Mouse (Mus musculus) ES-Bruce4 (cell line): Measurements from ENCODE around the gene Dph7. TPM values are rescaled to one million over a fixed set of nuclear protein-coding genes. Genes with fewer than 3 reads are reported as not detected.

Experiments
- H3K27ac ChIP-seq: 2 replicates; pipeline ENCODE4 v1.5.1; 2012; ENCODE audit warnings: low read length, inconsistent platforms; ENCODE audit not compliant: insufficient read depth
- H3K27me3 ChIP-seq: 2 replicates; pipeline ENCODE4 v1.6.1; 2012; ENCODE audit warnings: mild to moderate bottlenecking, low read length, inconsistent platforms; ENCODE audit not compliant: control insufficient read depth, poor library complexity, insufficient read depth, severe bottlenecking
- H3K36me3 ChIP-seq: 2 replicates; pipeline ENCODE4 v1.6.1; 2012; ENCODE audit warnings: inconsistent platforms, mild to moderate bottlenecking, low read length, moderate library complexity; ENCODE audit not compliant: control insufficient read depth, poor library complexity, insufficient read depth, severe bottlenecking
- H3K4me1 ChIP-seq: one replicate; pipeline ENCODE4 v1.8.1; 2011; ENCODE audit warnings: low read length; ENCODE audit not compliant: control insufficient read depth, insufficient read depth
- H3K4me3 ChIP-seq: 2 replicates; pipeline ENCODE4 v1.5.1; 2011; ENCODE audit warnings: low read depth, mild to moderate bottlenecking, low read length
- H3K9ac ChIP-seq: 2 replicates; pipeline ENCODE4 v1.6.1; 2012; ENCODE audit warnings: low read depth, mild to moderate bottlenecking, inconsistent platforms; ENCODE audit not compliant: poor library complexity, severe bottlenecking
- H3K9me3 ChIP-seq: replicated peaks from 2 replicates; pipeline ENCODE4 v1.6.1; 2012; ENCODE audit warnings: mild to moderate bottlenecking, low read length, inconsistent platforms; ENCODE audit not compliant: control insufficient read depth, poor library complexity, insufficient read depth, severe bottlenecking
- CTCF ChIP-seq: IDR thresholded peaks from one replicate; pipeline ENCODE4 v1.8.1; 2011; ENCODE audit warnings: low read depth, low read length
- EP300 ChIP-seq: IDR thresholded peaks from 2 replicates; pipeline ENCODE4 v1.6.1; 2011; ENCODE audit warnings: low read depth, low read length; ENCODE audit not compliant: insufficient read depth
- POLR2A ChIP-seq: IDR thresholded peaks from one replicate; pipeline ENCODE4 v1.8.1; 2011; ENCODE audit warnings: low read length; ENCODE audit not compliant: insufficient read depth
- polyA plus RNA-seq: library from polyadenylated mRNA; stranded (reverse); fragments of >200 nt; gene quantifications from 2 replicates; pipeline ENCODE4 v1.2.4, GENCODE M21; 2011; ENCODE audit warnings: low read depth; ENCODE audit not compliant: missing spikeins, insufficient read depth, insufficient read length

The Dph7 gene
- polyA plus RNA-seq, 1 experiment, result 15.8 TPM

GRCm38 (mm10) chr2:24923561-24923960 is 38.6 kb upstream of the Dph7 start:
- H3K36me3 ChIP-seq, result no peaks in the 10 kb centered on the region
- H3K9me3 ChIP-seq, result no peaks in the 10 kb centered on the region
- no peaks in the 10 kb centered on the region for H3K27me3 ChIP-seq
- TF ChIP-seq EP300, result no peak
- TF ChIP-seq POLR2A, result no peak
- no peak for TF ChIP-seq CTCF
- H3K4me3 ChIP-seq, result no peak overlapping the region
- no peak overlapping the region for H3K9ac ChIP-seq
- H3K4me1 ChIP-seq, result peaks cover 4% of the 10 kb centered on the region
- H3K27ac ChIP-seq, result no peak overlapping the region

GRCm38 (mm10) chr2:24925284-24925683 is 36.9 kb upstream of the Dph7 start:
- no peaks in the 10 kb centered on the region for H3K36me3 ChIP-seq
- TF ChIP-seq POLR2A, result no peak
- TF ChIP-seq CTCF, result no peak
- TF ChIP-seq EP300, result no peak
- H3K27ac ChIP-seq, result no peak overlapping the region
- no peak overlapping the region for H3K4me3 ChIP-seq
- no peaks in the 10 kb centered on the region for H3K9me3 ChIP-seq
- peaks cover 4% of the 10 kb centered on the region for H3K4me1 ChIP-seq
- no peaks in the 10 kb centered on the region for H3K27me3 ChIP-seq
- no peak overlapping the region for H3K9ac ChIP-seq

- Histone ChIP-seq H3K4me1 (peaks cover 4% of the 10 kb centered on the region), H3K36me3 (no peaks in the 10 kb centered on the region), H3K27me3 (no peaks in the 10 kb centered on the region), H3K9ac (no peak overlapping the region), H3K27ac (no peak overlapping the region), H3K9me3 (no peaks in the 10 kb centered on the region), H3K4me3 (no peak overlapping the region)
- TF ChIP-seq CTCF, result no peak
- TF ChIP-seq POLR2A, result no peak
- no peak for TF ChIP-seq EP300
These were observed 35.7 kb upstream of the Dph7 start for GRCm38 (mm10) chr2:24926345-24926964.

GRCm38 (mm10) chr2:24926965-24927358 is 35.2 kb upstream of the Dph7 start:
- Histone ChIP-seq H3K9me3 (no peaks in the 10 kb centered on the region), H3K27me3 (no peaks in the 10 kb centered on the region), H3K36me3 (no peaks in the 10 kb centered on the region), H3K9ac (no peak overlapping the region), H3K27ac (no peak overlapping the region), H3K4me3 (no peak overlapping the region), H3K4me1 (peaks cover 4% of the 10 kb centered on the region)
- no peak for TF ChIP-seq CTCF
- no peak for TF ChIP-seq EP300
- no peak for TF ChIP-seq POLR2A

GRCm38 (mm10) chr2:24927810-24928479 is 34.3 kb upstream of the Dph7 start:
- H3K4me3 ChIP-seq, result no peak overlapping the region
- peak overlapping the region; percentile 51 for H3K27ac ChIP-seq
- H3K27me3 ChIP-seq, result no peaks in the 10 kb centered on the region
- no peaks in the 10 kb centered on the region for H3K36me3 ChIP-seq
- TF ChIP-seq CTCF, result no peak
- TF ChIP-seq POLR2A, result no peak
- peak; percentile 69 for TF ChIP-seq EP300
- no peak overlapping the region for H3K9ac ChIP-seq
- no peaks in the 10 kb centered on the region for H3K9me3 ChIP-seq
- H3K4me1 ChIP-seq, result peaks cover 4% of the 10 kb centered on the region

- Histone ChIP-seq H3K4me1 (peaks cover 4% of the 10 kb centered on the region), H3K9ac (no peak overlapping the region), H3K9me3 (no peaks in the 10 kb centered on the region), H3K4me3 (no peak overlapping the region), H3K27me3 (no peaks in the 10 kb centered on the region), H3K36me3 (no peaks in the 10 kb centered on the region), H3K27ac (no peak overlapping the region; the same call in 1 of the 2 replicates)
- TF ChIP-seq EP300 (no peak), POLR2A (no peak), CTCF (no peak)
These were observed 33.1 kb upstream of the Dph7 start for GRCm38 (mm10) chr2:24929119-24929518.
